12 mouse cellular contexts compared by ENCODE assay signal in genomic region chr1:192519713-192520112, GRCm38 (mm10).
"Had no signal": no experiment of that assay in that cellular context is flagged by ENCODE, and none has a peak within 500 bp of the region (broad histone marks: within the 10 kb centered on the region; RNA-seq: fewer than 3 reads in every experiment).

No protein-coding gene starts in this region.

- H3K9ac ChIP-seq: lung, embryonic 14.5 days; midbrain, embryonic 12.5 days; neural tube, embryonic 12.5 days had no signal

- H3K9me3 ChIP-seq: midbrain, embryonic 10.5 days; midbrain, embryonic 12.5 days; neural tube, embryonic 12.5 days had no signal

- H3K4me2 ChIP-seq: lung, embryonic 14.5 days; midbrain, embryonic 12.5 days; neural tube, embryonic 12.5 days had no signal

- DNase-seq: lung, adult 18-20 months; lung, embryonic 14.5 days; lung, postnatal 10 days; lung, postnatal 4 days; midbrain, embryonic 14.5 days; right cerebral cortex, postnatal 14 days; thymus, adult 18-20 months; thymus, postnatal 14 days; thymus, postnatal 36 days had no signal

- H3K27me3 ChIP-seq: midbrain, embryonic 12.5 days; neural tube, embryonic 12.5 days had no signal

- H3K4me3 ChIP-seq: midbrain, embryonic 10.5 days; midbrain, embryonic 12.5 days; neural tube, embryonic 12.5 days had no signal

- H3K27ac ChIP-seq: midbrain, embryonic 10.5 days; midbrain, embryonic 12.5 days; neural tube, embryonic 12.5 days had no signal

- H3K36me3 ChIP-seq: midbrain, embryonic 10.5 days; midbrain, embryonic 12.5 days; neural tube, embryonic 12.5 days had no signal
